Mouse (Mus musculus) intestine, embryonic 16.5 days (tissue): ENCODE measurements at regions not wholly inside any gene's neighbourhood (a gene's known extent, or its start where the extent isn't known, plus 50 kb on each side); places are given as distances from the start of the nearest gene placed in this dataset.

ENCODE experiments used
- ATAC-seq: fragments of 200-750 bp; cut with Nextera tagmentation; 2 replicates; pipeline ENCODE4 v1.8.0; 2017; ENCODE audit warnings: moderate TSS enrichment, moderate library complexity
- H3K27ac ChIP-seq: fragments of 300-500 bp; sonication (generic); 2 replicates; pipeline ENCODE4 v1.5.1; 2014; ENCODE audit warnings: mild to moderate bottlenecking, low read length
- H3K27me3 ChIP-seq: fragments of 300-500 bp; sonication (generic); replicated peaks from 2 replicates; pipeline ENCODE4 v1.6.1; 2014; ENCODE audit warnings: low read length, control low read depth, mixed read lengths; ENCODE audit not compliant: control insufficient read depth, insufficient read depth
- H3K36me3 ChIP-seq: fragments of 300-500 bp; sonication (generic); 2 replicates; pipeline ENCODE4 v1.6.1; 2014; ENCODE audit warnings: low read length, control low read depth; ENCODE audit not compliant: control insufficient read depth, insufficient read depth
- H3K4me1 ChIP-seq: fragments of 300-500 bp; sonication (generic); 2 replicates; pipeline ENCODE4 v1.6.1; 2014; ENCODE audit warnings: low read length, control low read depth, mixed read lengths; ENCODE audit not compliant: control insufficient read depth, insufficient read depth
- H3K4me2 ChIP-seq: fragments of 300-500 bp; sonication (generic); 2 replicates; pipeline ENCODE4 v1.6.1; 2014; ENCODE audit warnings: low read depth, low read length, control low read depth
- H3K4me3 ChIP-seq: fragments of 300-500 bp; sonication (generic); 2 replicates; pipeline ENCODE4 v1.5.1; 2014; ENCODE audit warnings: mild to moderate bottlenecking, low read length
- H3K9ac ChIP-seq: fragments of 300-500 bp; sonication (generic); 2 replicates; pipeline ENCODE4 v1.6.1; 2014; ENCODE audit warnings: low read depth, low read length
- H3K9me3 ChIP-seq: fragments of 300-500 bp; sonication (generic); 2 replicates; pipeline ENCODE4 v1.6.1; 2016; ENCODE audit warnings: low read length, control low read depth; ENCODE audit not compliant: control insufficient read depth
- WGBS: fragments of 180-500 bp; shearing (Covaris S2); extraction: QIAGEN DNeasy Blood & Tissue Kit; methylation state at CpG from one replicate; pipeline ENCODE4 v1.1.7; 2014; 5-methylcytosine and 5-hydroxymethylcytosine counted together

DNA sequence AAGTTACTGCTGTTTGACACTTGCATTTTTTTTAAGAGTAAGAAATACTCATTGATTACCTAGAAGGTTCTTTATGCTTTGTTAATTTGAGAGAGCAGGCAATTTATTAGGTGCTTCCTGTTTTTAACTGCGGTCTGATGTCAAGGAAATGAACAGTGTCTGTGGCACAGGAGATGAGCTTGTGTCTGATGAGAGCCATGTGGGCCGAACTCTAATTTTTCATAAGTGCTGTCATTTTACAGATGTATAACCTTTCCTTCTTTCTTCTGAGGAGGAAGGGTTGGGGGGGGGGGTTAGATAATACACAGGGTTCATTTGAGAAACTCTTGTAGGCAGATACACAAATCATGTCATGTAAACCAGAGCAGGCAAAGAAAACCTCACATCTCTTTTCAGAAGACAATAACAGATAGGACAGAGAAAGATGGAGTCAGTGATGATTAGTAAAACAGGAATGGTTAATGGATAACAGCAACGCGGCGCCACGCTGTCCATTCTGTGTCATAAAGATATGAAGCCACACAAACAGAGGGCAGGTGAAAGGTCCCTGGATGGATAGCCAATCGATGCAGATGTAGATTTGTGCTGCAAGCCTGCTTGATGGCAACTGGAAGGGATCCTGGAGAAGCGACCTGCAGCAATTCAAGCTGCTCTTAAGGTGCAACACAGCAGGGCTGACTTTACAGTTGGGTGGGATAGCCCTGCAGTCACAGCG, 291.4 kb upstream of the Fam241a start:
- H3K9me3 ChIP-seq = no peaks in the 10 kb centered on the region
- H3K27ac ChIP-seq = no peak overlapping the region
- H3K4me3 ChIP-seq = no peak overlapping the region; the same call in 1 of the 2 replicates
- no peaks in the 10 kb centered on the region for H3K36me3 ChIP-seq
- peak; percentile 73 for ATAC-seq
- 32% methylated on average over 9 of the region's 9 CpGs for WGBS
- no peaks in the 10 kb centered on the region for H3K27me3 ChIP-seq
- H3K4me1 ChIP-seq = peaks cover 7% of the 10 kb centered on the region; the same call in 1 of the 2 replicates
- no peak overlapping the region; the same call in 1 of the 2 replicates for H3K4me2 ChIP-seq
- no peak overlapping the region for H3K9ac ChIP-seq

DNA sequence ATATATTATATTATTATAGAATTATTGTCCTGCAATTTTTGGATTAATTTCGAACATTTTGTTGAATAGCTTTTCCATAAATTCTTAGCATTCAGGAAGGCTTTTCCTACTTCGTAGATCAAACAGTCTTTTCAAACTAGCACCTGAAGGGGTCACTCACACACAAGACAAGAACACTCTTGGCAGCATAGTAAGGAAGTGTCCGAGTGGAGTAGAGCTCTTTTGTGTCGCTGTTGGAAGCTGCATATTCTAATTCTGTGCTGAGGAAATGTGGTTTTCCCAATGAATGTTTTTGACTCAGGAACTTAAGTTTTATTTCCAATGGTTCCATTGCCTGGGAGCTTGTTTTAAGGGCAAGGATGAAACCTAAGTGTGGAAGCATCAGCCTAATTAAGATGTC, 290.2 kb upstream of the Fam241a start:
- ATAC-seq = peak; percentile 64; the same call in 1 of the 2 replicates
- no peak overlapping the region for H3K9ac ChIP-seq
- H3K9me3 ChIP-seq = no peaks in the 10 kb centered on the region
- WGBS = 8% methylated on average over 4 of the region's 4 CpGs
- no peaks in the 10 kb centered on the region for H3K36me3 ChIP-seq
- no peak overlapping the region for H3K4me3 ChIP-seq
- no peak overlapping the region for H3K4me2 ChIP-seq
- H3K4me1 ChIP-seq = peaks cover 7% of the 10 kb centered on the region; the same call in 1 of the 2 replicates
- no peaks in the 10 kb centered on the region for H3K27me3 ChIP-seq
- no peak overlapping the region for H3K27ac ChIP-seq

DNA sequence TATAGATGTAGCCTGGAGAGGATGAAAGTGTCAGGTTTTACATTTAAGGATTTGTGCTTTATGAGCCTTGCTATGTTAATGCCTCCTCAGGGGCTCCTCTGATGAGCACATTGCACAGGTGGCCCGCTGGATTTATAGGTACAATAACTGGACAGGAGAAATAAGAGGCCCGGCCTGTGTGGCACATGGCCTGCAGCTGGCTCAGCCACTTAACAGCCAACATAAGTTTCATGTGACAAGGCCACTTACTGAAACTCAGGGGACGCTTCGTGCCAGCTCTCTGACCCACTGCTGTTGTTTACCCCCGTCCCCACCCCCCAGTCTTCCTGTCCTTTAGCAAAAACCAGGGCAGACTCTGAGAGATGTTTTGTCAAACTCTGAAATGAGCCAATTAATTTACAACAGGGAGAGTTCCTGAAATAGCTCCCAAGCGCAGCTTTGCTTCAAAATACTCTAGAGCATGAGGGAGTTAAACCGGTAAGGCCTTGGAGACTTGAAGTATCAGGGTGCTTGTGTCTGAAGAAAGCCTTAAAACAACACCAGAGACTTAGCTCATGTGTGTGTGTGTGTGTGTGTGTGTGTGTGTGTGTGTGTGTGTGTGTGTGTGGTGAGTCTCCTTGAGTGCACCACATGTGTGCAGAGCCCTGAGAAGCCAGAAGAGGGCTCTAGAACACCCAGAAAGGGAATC, 285.2 kb upstream of the Fam241a start:
- no peak for ATAC-seq
- whole genome bisulfite sequencing = 48% methylated on average over 7 of the region's 7 CpGs
- H3K27ac ChIP-seq = no peak overlapping the region
- no peaks in the 10 kb centered on the region for H3K4me1 ChIP-seq
- no peak overlapping the region for H3K9ac ChIP-seq
- no peaks in the 10 kb centered on the region for H3K36me3 ChIP-seq
- no peak overlapping the region for H3K4me2 ChIP-seq
- no peak overlapping the region for H3K4me3 ChIP-seq
- H3K27me3 ChIP-seq = no peaks in the 10 kb centered on the region
- H3K9me3 ChIP-seq = no peaks in the 10 kb centered on the region

DNA sequence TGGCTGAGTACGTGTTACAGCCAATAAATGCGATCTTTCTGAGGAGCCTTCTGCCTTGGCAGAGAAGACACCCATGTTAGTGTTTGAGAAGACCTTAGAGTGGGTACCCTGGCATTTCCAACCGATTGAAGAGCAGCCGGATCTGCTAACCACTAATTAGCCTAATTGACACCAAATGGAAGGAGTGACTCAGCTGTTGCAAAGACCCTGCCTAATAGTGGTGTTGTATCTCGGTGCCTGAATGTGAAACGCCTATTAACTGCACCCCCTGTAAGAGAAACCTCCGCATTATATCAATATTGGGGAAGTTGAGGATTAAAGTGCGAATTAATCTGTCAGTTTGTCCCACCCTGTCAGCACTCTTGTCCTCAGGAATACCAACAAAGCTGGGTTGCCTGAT, 253.1 kb upstream of the Fam241a start:
- no peak for ATAC-seq
- Histone ChIP-seq H3K27me3 (no peaks in the 10 kb centered on the region), H3K4me1 (no peaks in the 10 kb centered on the region), H3K4me3 (no peak overlapping the region), H3K36me3 (no peaks in the 10 kb centered on the region), H3K9ac (no peak overlapping the region), H3K27ac (no peak overlapping the region), H3K9me3 (no peaks in the 10 kb centered on the region), H3K4me2 (no peak overlapping the region)
- WGBS = 78% methylated on average over 8 of the region's 8 CpGs

DNA sequence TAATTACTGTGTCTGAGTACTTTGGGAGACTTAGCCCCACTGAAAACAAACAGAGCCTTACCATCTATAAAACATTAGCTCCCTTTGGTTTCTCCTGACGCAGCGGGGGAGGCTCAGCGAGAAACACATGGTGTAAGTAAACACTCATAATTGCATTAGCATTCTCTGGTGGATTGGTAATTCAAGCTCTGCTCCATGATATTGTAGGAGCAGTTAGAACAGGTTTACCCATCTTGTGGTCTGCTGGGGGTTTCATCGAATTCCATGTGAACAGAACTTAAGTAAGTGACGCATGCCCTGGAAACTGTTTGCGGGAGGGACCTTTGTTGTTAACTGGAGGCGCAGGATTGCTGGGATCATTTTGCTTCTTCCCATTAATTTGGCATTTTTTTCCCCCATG, 249.2 kb upstream of the Fam241a start:
- ATAC-seq = no peak
- 61% methylated on average over 7 of the region's 7 CpGs for WGBS

DNA sequence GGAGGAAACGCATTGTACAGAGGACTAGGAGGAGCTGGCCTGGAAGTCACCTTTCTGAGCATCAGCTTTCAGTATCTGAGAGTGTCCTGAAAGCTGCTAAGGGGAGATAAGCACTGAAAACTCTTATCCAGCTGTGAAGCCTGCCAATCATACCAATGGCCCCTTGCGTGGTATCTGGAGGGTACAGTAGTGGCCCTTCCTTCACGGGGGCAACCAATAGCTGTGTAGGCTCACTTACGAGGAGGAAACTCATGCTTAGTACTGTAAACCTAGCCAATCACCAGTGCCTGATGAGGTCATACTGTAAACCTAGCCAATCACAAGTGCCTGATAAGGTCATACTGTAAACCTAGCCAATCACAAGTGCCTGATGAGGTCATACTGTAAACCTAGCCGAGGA, 231.7 kb upstream of the Fam241a start:
- no peak for ATAC-seq
- H3K4me1 ChIP-seq = no peaks in the 10 kb centered on the region
- H3K9ac ChIP-seq = no peak overlapping the region
- H3K9me3 ChIP-seq = no peaks in the 10 kb centered on the region
- H3K27ac ChIP-seq = no peak overlapping the region
- 85% methylated on average over 5 of the region's 5 CpGs for WGBS
- H3K36me3 ChIP-seq = no peaks in the 10 kb centered on the region
- no peak overlapping the region for H3K4me3 ChIP-seq
- H3K27me3 ChIP-seq = no peaks in the 10 kb centered on the region
- no peak overlapping the region for H3K4me2 ChIP-seq

More for the DNA sequence above, 249.2 kb upstream of the Fam241a start:
- no peaks in the 10 kb centered on the region for H3K9me3 ChIP-seq
- no peaks in the 10 kb centered on the region for H3K36me3 ChIP-seq
- H3K4me1 ChIP-seq = no peaks in the 10 kb centered on the region
- no peak overlapping the region for H3K27ac ChIP-seq
- no peak overlapping the region for H3K4me3 ChIP-seq
- H3K4me2 ChIP-seq = no peak overlapping the region
- no peak overlapping the region for H3K9ac ChIP-seq
- H3K27me3 ChIP-seq = no peaks in the 10 kb centered on the region

DNA sequence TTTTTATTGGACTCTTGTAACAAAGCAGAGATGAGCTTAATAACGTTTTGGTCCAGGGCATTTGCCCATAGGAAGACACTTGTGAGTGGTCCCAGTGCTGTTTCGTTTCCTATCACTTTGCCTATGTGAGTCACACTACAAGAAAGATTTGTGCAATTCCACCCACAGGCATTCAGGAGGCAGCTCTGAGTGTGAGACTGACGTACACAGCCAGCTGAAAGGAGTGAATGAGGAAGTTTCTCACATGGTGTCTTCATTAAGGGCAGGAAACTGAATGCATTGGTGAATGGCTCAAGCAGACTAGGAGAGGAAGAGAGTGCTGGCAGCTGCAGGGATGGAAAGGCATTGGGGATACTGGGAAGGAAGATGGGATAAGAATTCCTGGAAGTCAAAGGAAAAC, 230.5 kb upstream of the Fam241a start:
- Histone ChIP-seq H3K9ac (no peak overlapping the region), H3K4me3 (no peak overlapping the region), H3K27me3 (no peaks in the 10 kb centered on the region), H3K36me3 (no peaks in the 10 kb centered on the region), H3K4me2 (no peak overlapping the region), H3K27ac (no peak overlapping the region), H3K4me1 (no peaks in the 10 kb centered on the region), H3K9me3 (no peaks in the 10 kb centered on the region)
- WGBS = 56% methylated on average over 3 of the region's 3 CpGs
- no peak for ATAC-seq

DNA sequence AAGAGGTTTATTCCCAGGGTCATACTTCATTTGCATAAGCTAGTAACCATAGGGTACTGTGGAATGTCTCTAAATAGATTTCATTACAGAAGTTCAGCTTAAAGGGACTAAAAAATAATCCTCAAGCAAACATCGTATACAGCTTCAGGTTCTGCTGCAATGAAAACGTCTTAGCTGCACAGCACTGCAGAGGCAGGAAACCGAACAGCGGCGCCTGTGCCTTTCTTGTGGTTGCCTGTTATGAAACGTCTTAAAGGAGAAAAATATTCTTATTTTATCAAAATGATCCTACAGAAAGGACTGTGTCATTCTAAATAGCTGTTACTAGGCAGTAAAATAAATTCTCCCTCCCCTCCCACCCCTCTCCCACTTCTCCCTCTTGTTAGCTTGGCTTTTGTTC, 226.0 kb upstream of the Fam241a start:
- Histone ChIP-seq H3K4me3 (no peak overlapping the region), H3K4me2 (no peak overlapping the region), H3K9ac (no peak overlapping the region), H3K4me1 (no peaks in the 10 kb centered on the region), H3K27ac (no peak overlapping the region), H3K9me3 (no peaks in the 10 kb centered on the region), H3K27me3 (no peaks in the 10 kb centered on the region), H3K36me3 (no peaks in the 10 kb centered on the region)
- 61% methylated on average over 6 of the region's 6 CpGs for WGBS
- ATAC-seq = no peak

DNA sequence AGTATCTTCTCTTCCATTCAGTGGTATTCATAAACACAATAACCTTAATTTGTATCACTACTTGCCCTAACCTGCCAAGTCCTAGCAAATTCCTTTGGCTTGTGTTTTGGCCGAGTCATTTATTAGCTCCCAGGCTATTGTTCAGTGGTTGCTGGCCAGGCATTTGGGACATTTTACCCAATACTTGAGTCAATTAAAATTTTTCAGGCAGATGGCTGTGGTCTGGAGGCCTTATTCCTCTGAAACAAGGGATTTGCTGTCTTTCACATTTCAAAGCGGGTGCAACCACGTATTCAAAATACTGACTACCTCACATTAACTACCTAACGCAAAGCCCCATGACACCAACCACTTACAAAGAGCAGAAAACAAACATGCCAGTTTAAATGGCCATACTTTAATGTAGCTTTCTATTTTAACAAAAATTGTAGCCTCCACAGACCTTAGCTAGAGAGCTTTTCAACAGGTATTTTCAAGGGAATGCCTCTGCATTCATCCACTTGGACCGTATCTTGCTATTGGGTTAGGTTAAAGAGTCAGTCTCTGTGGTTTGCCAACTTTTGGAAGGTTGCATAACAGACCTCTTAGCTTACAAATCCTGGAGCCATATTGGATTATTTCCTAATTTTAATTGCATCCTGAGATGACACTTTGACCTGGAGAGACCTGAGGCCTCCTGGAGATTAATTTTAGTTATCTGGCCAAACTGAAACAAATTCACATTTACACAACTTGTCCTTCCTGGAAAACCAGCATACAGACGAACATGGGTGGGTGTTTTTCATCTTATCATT, 224.7 kb upstream of the Fam241a start:
- Histone ChIP-seq H3K27me3 (no peaks in the 10 kb centered on the region), H3K9me3 (no peaks in the 10 kb centered on the region), H3K36me3 (no peaks in the 10 kb centered on the region), H3K27ac (no peak overlapping the region), H3K9ac (no peak overlapping the region), H3K4me1 (no peaks in the 10 kb centered on the region), H3K4me2 (no peak overlapping the region), H3K4me3 (no peak overlapping the region)
- WGBS = 80% methylated on average over 6 of the region's 6 CpGs
- no peak for ATAC-seq
